Mouse (Mus musculus): ENCODE measurements around the gene Amh.

Amh gene

DNA sequence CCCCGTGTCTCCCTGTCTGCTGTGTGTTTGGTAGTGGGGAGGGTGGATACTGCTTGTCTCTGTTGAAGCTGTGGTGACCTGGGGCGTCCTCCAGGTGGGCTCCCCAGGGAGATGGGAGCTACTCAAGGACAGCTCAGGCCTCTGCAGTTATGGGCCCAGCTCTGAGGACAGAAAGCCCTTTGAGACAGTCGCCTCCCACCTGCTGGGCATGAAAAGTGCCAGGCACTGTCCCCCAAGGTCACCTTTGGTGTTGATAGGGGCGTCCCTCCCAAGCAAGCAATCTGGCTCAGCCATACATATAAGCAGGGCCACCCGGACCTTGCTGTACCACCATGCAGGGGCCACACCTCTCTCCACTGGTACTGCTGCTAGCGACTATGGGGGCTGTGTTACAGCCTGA is at the start of gene Amh:
TSS of gene Amh (plus strand) at position 328 of the 400 bp plus-strand sequence.
- no peak for DNase-seq (ENCODE audit: low read depth, low spot score)

- DNase-seq (ENCODE audit: low read depth, low spot score) = no peak
These were observed 49.6 kb upstream of the Amh start for GRCm38 (mm10) chr10:80755291-80756015.

- no peak for DNase-seq (ENCODE audit: low read depth, low spot score)
These were observed 48.9 kb upstream of the Amh start for GRCm38 (mm10) chr10:80756099-80756498.

DNA sequence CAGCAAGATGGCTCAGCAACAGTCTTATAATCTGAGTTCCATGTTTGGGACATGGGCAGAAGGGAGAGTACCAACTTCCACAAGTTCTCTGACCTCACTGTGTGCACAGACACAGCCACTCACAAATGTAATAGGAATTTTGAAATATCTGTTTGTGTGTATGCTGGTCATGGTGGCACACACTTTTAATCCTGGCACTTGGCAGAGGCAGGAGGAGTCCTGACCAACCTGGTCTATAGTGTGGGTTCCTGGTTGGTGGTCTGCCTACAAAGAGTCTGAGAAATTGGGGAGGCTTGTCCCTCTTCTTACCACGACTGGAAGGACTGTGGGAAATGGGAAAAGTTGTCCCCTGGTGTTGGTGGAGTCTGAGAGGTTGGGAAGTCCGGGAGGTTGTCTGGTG is 48.5 kb upstream of the Amh start:
- DNase-seq (ENCODE audit: low read depth, low spot score) = no peak

DNA sequence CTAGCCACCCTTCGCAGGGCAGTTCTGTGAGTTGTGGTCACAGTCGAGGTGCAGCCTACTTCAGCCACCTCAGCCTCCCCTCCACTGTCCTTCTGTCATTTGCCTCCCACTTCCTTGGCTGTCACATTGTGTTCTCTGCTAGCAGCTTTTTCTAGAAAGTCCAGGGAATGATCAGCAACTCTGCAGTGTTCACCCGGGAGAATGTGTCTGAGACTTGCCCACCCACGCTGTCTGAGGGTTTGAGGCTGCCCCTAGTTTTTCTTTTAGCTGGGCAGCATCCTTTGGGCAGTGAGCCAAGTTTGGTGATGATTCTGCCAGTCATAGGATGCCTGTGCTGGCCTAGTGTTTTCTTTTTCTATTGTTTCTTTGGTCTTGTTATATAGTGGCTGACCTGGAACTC is 48.1 kb upstream of the Amh start:
- no peak for DNase-seq (ENCODE audit: low read depth, low spot score)

DNA sequence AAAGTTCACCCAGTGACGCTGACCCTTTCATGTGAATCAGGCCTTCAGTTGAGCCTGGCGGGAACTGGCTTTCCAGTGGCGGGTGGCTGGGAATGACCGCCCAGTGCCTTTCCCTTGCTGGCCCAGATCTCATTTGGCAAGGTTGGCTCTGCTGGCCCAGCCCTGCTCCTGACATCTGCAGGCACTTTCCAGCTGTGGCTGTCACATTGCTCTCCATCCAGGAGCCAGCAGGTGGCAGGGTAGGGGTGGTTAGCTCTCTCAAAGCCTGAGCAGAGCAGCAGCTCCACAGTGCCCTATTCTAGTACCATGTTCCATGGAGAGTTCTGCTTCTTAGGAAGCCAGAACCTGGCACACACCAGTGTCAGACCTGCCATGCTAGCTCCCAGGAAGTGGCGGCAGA is 47.3 kb upstream of the Amh start:
- no peak for DNase-seq (ENCODE audit: low read depth, low spot score)

DNA sequence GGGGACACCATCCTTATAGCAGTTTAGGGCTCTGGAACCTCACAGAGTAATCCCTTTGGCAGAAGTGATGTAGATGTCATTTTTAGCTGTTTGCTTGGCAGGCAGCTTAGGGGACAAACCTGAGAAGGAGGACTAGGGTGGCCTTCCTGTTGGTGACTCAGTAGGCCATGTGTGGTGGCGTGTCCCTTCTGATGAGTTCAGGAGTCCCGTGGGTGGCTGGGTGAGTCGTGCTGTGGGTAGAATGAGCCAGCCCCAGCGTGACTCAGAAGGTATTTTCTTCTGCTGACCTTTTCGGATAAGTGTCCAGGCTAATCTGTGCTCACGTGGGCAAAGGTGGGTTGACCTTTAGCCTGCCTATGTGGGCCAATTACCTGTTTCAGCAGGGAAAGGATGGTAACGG is 46.4 kb upstream of the Amh start:
- DNase-seq (ENCODE audit: low read depth, low spot score) = no peak

DNA sequence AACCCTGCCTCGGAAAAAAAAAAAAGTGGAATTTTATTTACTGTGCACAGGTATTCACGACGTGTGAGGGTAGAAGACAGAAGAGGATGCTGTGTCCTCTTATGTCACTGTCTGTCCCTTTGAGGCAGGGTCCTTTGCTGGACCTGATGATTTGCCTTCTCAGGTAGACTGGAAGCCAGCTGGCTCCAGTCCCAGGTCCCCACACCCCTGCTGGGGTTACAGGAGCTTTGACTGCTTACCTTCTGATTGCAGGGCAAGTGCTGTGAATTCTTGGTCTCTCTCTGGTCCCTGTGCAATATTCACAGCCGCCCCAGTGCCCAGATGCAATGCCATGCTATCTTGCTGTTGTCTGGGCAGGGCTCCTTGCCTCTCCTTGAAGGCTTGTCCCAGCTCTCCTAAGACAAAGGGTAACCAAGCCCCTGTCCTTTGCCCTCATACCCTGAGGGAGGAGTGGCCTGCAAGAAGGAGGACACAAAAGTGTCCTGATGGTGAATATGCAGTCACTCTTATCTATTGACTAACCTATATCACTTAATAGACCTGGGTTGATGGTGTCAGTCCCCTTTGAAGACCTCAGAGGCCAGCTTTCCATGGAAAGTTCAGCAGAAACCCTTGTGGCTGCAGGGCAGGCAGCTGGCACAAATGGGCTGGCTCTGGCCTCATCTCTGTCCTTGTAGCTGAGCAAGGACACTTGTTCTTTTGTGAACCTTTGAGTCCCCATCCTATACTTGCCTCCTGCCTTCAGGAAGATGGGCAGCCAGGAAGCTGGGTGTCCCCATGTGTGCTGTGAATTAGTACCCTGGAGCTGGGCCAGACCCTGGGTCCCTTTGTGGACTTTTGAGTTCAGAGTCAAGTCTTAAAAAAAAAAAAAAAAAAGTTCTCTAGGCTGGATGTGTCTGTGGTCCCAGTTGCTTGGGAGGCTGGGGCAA is 44.2 kb upstream of the Amh start:
- no peak for DNase-seq (ENCODE audit: low read depth, low spot score)

GRCm38 (mm10) chr10:80761821-80762220 is 43.2 kb upstream of the Amh start:
- no peak for DNase-seq (ENCODE audit: low read depth, low spot score)

GRCm38 (mm10) chr10:80763502-80763901 is 41.5 kb upstream of the Amh start:
- no peak for DNase-seq (ENCODE audit: low read depth, low spot score)

GRCm38 (mm10) chr10:80765746-80766145 is 39.3 kb upstream of the Amh start:
- no peak for DNase-seq (ENCODE audit: low read depth, low spot score)

- DNase-seq (ENCODE audit: low read depth, low spot score) = no peak
These were observed 38.8 kb upstream of the Amh start for GRCm38 (mm10) chr10:80766161-80766815.

DNA sequence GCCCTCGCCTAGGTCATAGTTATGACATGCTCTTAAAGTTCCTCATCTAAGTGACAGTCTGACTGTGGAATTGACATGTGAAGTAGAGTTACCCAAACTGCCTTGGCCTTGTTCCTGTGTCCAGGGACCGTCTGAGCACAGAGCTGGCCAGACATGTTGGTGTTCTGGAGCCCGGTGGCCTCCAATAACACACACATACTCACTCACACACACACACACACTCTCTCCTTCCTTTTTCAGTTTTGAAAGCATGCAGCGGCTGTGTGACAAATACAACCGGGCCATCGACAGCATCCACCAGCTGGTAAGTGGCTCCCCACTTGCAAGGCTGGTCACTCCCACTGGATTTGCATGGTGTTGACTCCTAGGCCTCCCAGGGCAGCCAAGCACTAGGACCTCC is 36.7 kb upstream of the Amh start:
- DNase-seq (ENCODE audit: low read depth, low spot score) = no peak

DNA sequence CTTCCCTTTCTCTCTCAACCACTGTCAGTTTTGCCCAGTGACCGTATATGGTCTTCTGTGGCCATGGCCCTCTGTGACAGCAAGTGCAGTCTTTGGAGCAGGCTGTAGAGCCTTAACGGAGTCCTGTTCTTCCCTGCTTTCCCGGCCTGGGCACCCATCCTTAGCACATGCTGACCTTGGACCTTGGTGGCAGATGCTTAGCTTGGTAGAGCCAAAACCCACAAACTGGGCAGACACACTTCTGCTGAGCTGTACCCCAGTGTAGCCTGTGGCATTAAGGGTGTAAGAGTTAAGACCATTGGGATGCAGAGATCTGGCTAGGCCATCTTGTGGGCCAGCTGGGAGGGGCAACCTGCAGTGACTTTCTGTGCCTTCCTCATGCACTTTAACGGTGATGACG is 31.2 kb upstream of the Amh start:
- no peak for DNase-seq (ENCODE audit: low read depth, low spot score)

DNA sequence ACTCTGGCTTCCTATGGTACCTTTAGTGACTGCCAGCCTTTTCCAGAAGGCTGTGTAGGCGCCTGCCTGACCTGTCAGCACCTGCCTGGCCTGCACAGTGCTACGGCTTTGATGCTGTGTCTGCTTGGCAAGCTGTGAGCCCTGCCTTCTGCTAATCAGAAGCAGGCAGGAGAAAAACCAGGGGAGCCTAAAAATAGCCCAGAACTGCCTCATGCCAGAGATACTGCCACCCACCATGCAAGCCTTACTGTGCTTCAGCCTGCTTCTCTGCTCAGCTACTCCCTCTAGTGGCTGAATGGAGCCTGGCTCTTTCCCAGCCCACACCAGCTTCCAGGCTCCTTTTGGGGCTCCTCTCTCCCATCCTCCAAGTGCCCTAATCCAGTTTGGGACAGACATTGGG is 30.5 kb upstream of the Amh start:
- peak; percentile 96 for DNase-seq (ENCODE audit: low read depth, low spot score)

DNA sequence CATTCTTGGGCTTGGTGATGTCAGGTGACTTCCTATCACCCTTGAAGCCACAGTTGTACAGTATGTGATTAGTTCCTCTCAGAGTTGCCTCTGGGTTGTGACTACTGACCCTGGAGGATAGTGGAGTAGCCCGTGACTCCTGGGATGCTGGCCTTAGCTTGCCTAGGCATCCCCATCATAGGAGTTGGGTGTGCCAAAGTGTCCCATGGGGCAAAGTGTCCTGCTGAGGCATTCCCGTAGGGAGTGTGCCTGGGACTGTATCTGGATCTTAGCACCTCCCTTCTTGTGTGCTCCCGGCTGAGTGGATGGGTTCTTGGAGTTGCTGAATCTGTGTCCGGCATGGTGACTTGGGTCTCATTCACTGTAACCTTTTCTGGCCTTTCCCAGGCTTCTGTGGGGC is 30.1 kb upstream of the Amh start:
- no peak for DNase-seq (ENCODE audit: low read depth, low spot score)

DNA sequence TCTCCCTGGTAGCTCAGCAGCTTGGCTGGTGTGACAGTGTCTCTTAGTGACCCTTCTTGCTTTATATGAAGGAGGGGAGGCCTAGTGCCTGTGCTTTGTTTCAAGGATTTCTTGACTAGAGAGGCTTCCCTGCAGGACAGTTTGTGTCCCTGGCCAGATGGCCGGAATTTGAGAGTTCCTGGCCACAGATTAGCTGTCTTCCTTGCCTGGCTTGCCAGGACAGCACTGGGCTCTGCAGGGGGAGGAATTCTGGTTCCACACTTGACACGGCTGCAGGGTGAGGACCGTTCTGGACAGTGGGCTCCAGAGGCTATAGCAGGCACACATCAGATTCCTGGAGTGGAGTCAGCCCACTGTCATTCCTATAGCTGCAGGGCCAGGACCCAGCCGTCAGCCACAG is 29.3 kb upstream of the Amh start:
- no peak for DNase-seq (ENCODE audit: low read depth, low spot score)

- DNase-seq (ENCODE audit: low read depth, low spot score) = no peak
These were observed 28.6 kb upstream of the Amh start for GRCm38 (mm10) chr10:80776358-80776869.

DNA sequence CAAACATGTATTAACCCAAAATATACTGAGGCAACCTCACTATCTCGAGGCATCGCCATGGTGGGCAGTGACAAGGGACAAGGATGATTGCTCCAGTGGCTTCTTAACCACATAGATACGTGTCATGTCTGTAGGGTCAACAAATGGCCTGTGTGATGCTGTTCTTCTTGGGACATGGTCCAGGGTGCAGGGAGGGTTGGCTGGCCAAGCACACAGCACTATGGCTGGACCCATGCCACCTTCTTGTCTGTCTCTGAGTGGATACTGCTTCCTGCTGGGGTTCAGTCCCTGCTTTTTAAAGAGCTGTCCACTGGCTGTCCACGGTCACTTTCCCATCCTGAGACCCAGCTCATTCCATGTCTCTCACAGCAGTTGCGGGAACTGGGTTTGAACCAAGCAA is 27.9 kb upstream of the Amh start:
- DNase-seq (ENCODE audit: low read depth, low spot score) = no peak

DNA sequence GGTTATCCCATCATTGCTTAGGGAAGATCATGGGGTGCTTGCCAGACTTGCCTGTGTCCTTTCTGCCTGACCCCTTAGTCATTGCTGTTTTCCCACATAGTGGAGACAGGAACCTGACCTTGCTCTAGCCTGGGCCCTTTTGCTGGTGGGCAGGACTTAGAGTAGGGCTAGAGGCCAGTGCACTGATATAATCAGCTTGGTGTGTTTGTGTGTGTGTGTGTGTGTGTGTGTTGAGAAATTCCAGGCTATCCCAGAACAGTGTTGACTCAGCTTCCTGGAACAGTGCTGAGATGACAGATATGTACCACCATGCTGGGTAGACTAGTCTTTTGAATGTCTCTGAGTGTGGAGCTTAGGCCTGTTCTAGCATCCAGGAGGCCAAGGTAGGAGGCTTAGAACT is 25.5 kb upstream of the Amh start:
- no peak for DNase-seq (ENCODE audit: low read depth, low spot score)

GRCm38 (mm10) chr10:80784302-80784701 is 20.7 kb upstream of the Amh start:
- no peak for DNase-seq (ENCODE audit: low read depth, low spot score)

GRCm38 (mm10) chr10:80784871-80785270 is 20.2 kb upstream of the Amh start:
- peak; percentile 47 for DNase-seq (ENCODE audit: low read depth, low spot score)

Measured in telencephalon, adult 2 months (tissue).